Mouse (Mus musculus) liver, embryonic 14.5 days (tissue): ENCODE measurements around the gene Eefsec. TPM values are rescaled to one million over a fixed set of nuclear protein-coding genes. Genes with fewer than 3 reads are reported as not detected.

Source experiments
- ATAC-seq: fragments of 200-750 bp; cut with Nextera tagmentation; 2 replicates; pipeline ENCODE4 v1.8.0; 2017; ENCODE audit warnings: moderate number of reproducible peaks, mild to moderate bottlenecking, moderate library complexity; ENCODE audit not compliant: insufficient read depth
- DNase-seq, 3 experiments: peaks; one replicate each; pipeline ENCODE4 v3.0.0-alpha.2; 2012 to 2013; ENCODE audit warnings: low read depth in 3 of 3, low spot score in 3 of 3
- H3K27ac ChIP-seq: fragments of 300-500 bp; sonication (generic); 2 replicates; pipeline ENCODE4 v1.5.1; 2014; ENCODE audit warnings: moderate library complexity, mild to moderate bottlenecking, control low read depth, inconsistent platforms
- H3K27me3 ChIP-seq: fragments of 300-500 bp; sonication (generic); 2 replicates; pipeline ENCODE4 v1.6.1; 2014; ENCODE audit warnings: mild to moderate bottlenecking, low read length, moderate library complexity; ENCODE audit not compliant: control insufficient read depth, insufficient read depth
- H3K36me3 ChIP-seq: fragments of 300-500 bp; sonication (generic); replicated peaks from 2 replicates; pipeline ENCODE4 v1.6.1; 2014; ENCODE audit warnings: low read depth; ENCODE audit not compliant: control insufficient read depth, insufficient read depth
- H3K4me1 ChIP-seq, 2 experiments: fragments of 200-500 bp in 1 of 2; fragments of 300-500 bp in 1 of 2; sonication (generic) in 1 of 2; replicated peaks; 2 replicates each; pipeline ENCODE4 v1.6.1; 2012 to 2014; ENCODE audit warnings: antibody characterized with exemption in 1 of 2, inconsistent platforms in 1 of 2, low read length in 1 of 2; ENCODE audit not compliant: control insufficient read depth in 2 of 2, insufficient read depth in 2 of 2
- H3K4me2 ChIP-seq: fragments of 300-500 bp; sonication (generic); 2 replicates; pipeline ENCODE4 v1.6.1; 2014; ENCODE audit warnings: low read depth, mild to moderate bottlenecking, control low read depth, moderate library complexity
- H3K4me3 ChIP-seq, 2 experiments: fragments of 200-500 bp in 1 of 2; fragments of 300-500 bp in 1 of 2; sonication (generic) in 1 of 2; 2 replicates each; pipeline ENCODE4 v1.5.1; 2012 to 2014; ENCODE audit warnings: low read depth in 2 of 2, low read length in 2 of 2, mild to moderate bottlenecking in 2 of 2, control low read depth in 1 of 2, inconsistent platforms in 1 of 2, moderate library complexity in 1 of 2; ENCODE audit not compliant: insufficient read depth in 1 of 2
- H3K9ac ChIP-seq: fragments of 300-500 bp; sonication (generic); replicated peaks from 2 replicates; pipeline ENCODE4 v1.6.1; 2014; ENCODE audit warnings: mild to moderate bottlenecking, control low read depth, moderate library complexity
- H3K9me3 ChIP-seq: fragments of 300-500 bp; sonication (generic); 2 replicates; pipeline ENCODE4 v1.6.1; 2016; ENCODE audit warnings: low read length, mixed read lengths; ENCODE audit not compliant: control insufficient read depth
- CTCF ChIP-seq: IDR thresholded peaks from 2 replicates; pipeline ENCODE4 v1.5.1; 2016; ENCODE audit warnings: antibody characterized with exemption, low read depth, control low read depth
- EP300 ChIP-seq: IDR thresholded peaks from 2 replicates; pipeline ENCODE4 v1.6.1; 2016; ENCODE audit warnings: antibody characterized with exemption, low read depth
- WGBS: fragments of 180-500 bp; shearing (Covaris S2); extraction: QIAGEN DNeasy Blood & Tissue Kit; methylation state at CpG from one replicate; pipeline ENCODE4 v1.1.7; 2014; ENCODE audit not compliant: insufficient replicate concordance; 5-methylcytosine and 5-hydroxymethylcytosine counted together
- polyA plus RNA-seq, 2 experiments: library from polyadenylated mRNA; depleted of rRNA in 1 of 2; stranded (reverse) in 1 of 2; unstranded in 1 of 2; fragments of >200 nt; fragmentation: Nextera tagmentation in 1 of 2; extraction: Ambion mirVana in 1 of 2; gene quantifications; 2 replicates each; pipeline versions ENCODE4 v1.2.1 to v1.2.3; 2012 to 2014

Eefsec gene
- polyA plus RNA-seq, 2 experiments: 9.7 to 14.3 TPM

DNA sequence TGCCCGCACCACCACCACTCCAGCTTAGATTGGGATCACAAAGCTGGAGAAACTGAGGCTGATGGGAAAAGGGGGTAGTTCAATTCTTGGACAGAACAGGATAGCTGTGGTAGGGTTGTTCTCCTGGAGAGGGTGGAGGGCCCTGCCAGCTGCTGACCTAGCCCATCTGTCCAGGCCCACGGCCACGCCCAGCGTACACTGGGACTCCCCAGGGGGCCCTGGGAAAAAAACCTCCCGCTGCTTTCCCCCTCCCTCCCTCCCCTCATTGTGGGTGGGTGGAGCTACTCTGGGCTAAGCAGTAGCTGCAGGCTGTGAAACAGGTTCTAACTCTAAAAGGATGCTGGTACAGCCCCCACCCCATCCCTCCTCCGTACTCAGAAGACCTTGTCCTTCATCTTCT lies 230.5 kb downstream of the Eefsec start:
- no peak overlapping the region for H3K9ac ChIP-seq
- H3K36me3 ChIP-seq: no peaks in the 10 kb centered on the region
- peaks cover 3% of the 10 kb centered on the region for H3K9me3 ChIP-seq
- ATAC-seq (no peak), DNase-seq (no peak)
- no peaks in the 10 kb centered on the region for H3K27me3 ChIP-seq
- TF ChIP-seq EP300 (no peak), CTCF (no peak)
- no peak overlapping the region for H3K4me2 ChIP-seq
- WGBS: 56% methylated on average over 6 of the region's 6 CpGs
- no peaks in the 10 kb centered on the region for H3K4me1 ChIP-seq
- H3K4me3 ChIP-seq: no peak overlapping the region
- no peak overlapping the region for H3K27ac ChIP-seq

DNA sequence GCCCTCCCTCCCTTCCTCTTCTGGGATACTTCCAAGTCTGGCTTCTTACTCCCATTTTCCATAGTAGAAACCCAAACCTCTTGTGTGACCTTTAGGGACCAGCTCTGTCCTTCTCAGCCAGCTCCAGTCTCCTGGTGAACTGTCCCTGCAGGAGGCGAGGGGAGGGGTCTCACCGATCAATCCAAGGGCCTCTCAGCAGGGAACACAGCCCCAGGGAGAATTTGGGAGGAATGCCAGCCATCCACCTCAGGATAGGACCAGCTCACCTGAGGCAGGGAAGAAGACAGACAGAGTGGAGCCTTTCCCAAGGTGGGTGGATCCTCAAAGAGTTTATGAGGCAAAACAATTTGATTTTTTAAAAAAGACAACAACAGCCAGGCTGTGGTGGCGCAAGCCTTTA lies 236.2 kb downstream of the Eefsec start:
- TF ChIP-seq CTCF: no peak
- no peak for TF ChIP-seq EP300
- WGBS: 58% methylated on average over 3 of the region's 3 CpGs
- Histone ChIP-seq H3K9ac (no peak overlapping the region), H3K9me3 (no peaks in the 10 kb centered on the region), H3K36me3 (no peaks in the 10 kb centered on the region), H3K4me1 (no peaks in the 10 kb centered on the region), H3K27ac (no peak overlapping the region), H3K4me3 (no peak overlapping the region), H3K4me2 (no peak overlapping the region), H3K27me3 (peaks cover 3% of the 10 kb centered on the region)
- DNase-seq: no peak
- ATAC-seq: no peak

DNA sequence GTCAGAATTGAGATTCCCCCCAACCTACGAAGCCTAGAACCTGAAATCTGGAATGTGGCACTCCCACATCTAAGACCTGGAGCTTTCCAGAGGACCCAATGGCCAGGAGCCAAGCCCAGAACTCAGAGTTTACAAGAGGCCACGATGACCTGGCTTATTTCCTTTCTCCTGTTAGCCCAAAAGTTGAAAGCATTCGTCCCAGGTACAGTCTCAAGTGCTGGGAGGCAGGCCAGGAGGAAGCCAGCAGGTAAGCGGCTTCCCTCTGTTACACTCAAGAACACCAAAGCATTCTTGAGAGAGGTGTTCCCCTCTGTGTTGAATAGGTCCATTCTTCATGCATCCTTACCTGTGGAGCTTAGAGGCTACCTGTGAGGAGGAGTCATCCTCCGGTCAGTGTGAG lies 236.9 kb downstream of the Eefsec start:
- 73% methylated on average over 5 of the region's 5 CpGs for WGBS
- TF ChIP-seq CTCF: no peak
- TF ChIP-seq EP300: no peak

DNA sequence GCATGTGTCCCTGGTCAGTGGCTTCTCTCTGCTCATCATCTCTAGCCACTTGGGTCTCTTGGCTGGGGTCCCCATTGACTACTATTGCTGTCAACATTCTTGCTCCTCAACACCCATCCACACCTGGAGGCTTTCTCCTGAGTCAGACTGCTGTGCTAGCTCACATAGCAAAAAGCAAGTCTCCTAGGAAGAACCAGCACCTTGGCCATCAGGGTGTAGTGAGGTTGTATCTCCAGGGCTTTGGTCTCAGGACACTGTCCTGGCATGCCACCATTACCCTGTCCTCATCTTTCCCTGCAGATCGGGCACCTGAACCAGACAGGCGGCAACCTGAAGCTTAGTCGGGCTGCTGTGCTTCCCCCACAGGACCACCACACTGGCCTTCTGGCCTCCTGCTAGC lies 238.0 kb downstream of the Eefsec start:
- Histone ChIP-seq H3K9ac (no peak overlapping the region), H3K9me3 (no peaks in the 10 kb centered on the region), H3K4me1 (peaks cover 2 to 4% of the 10 kb centered on the region in 2 experiments; a peak in 2 of 4 replicates), H3K36me3 (no peaks in the 10 kb centered on the region), H3K4me3 (no peak overlapping the region), H3K27ac (no peak overlapping the region), H3K4me2 (no peak overlapping the region), H3K27me3 (peaks cover 19% of the 10 kb centered on the region)
- ATAC-seq (no peak), DNase-seq (no peak)
- TF ChIP-seq EP300 (no peak), CTCF (no peak)
- 78% methylated on average over 3 of the region's 3 CpGs for WGBS

More for the DNA sequence above, 236.9 kb downstream of the Eefsec start:
- Histone ChIP-seq H3K4me3 (no peak overlapping the region), H3K9ac (no peak overlapping the region), H3K9me3 (no peaks in the 10 kb centered on the region), H3K27me3 (peaks cover 10% of the 10 kb centered on the region), H3K4me1 (no peaks in the 10 kb centered on the region), H3K27ac (no peak overlapping the region), H3K4me2 (no peak overlapping the region), H3K36me3 (no peaks in the 10 kb centered on the region)
- no peak for DNase-seq
- ATAC-seq: no peak

DNA sequence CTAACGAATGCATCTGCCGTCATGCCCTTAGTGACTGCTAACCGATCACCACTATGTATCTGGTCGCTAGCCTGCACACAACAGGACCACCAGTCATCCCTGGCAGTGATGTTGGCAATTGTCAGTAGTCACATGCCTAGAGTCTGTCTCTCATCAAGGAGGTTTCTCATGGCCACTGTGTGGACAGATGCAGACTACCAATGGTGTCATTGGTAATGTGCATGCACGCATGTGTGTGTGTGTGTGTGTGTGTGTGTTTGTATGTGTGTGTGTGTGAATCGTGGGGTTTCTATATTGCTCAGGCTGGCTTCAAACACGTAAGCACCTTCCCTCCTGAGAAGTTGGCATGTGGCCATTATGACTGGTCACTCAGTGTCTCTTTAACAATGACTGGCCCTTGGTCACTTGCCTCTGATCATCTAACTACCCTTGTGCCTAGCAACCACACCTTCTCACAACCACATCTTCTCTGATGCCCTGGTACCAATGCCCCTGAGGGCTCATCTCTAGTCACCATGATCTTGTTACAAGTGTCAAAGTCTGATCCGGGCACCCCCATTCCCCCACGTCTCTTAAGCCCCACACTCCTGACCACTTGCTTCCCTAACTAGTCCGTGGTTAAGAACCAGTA lies 238.8 kb downstream of the Eefsec start:
- TF ChIP-seq CTCF (no peak), EP300 (no peak)
- Histone ChIP-seq H3K4me3 (no peak overlapping the region), H3K27me3 (peaks cover 20% of the 10 kb centered on the region), H3K4me1 (peaks cover 2 to 4% of the 10 kb centered on the region in 2 experiments; a peak in 2 of 4 replicates), H3K27ac (no peak overlapping the region), H3K9me3 (no peaks in the 10 kb centered on the region), H3K36me3 (no peaks in the 10 kb centered on the region), H3K9ac (no peak overlapping the region), H3K4me2 (no peak overlapping the region)
- 65% methylated on average over 10 of the region's 10 CpGs for WGBS
- ATAC-seq (no peak), DNase-seq (no peak)

Other genes with a start within 250 kb of the Eefsec start
- gene Dnajb8, start 224.3 kb downstream of the Eefsec start, polyA plus RNA-seq (2012; rRNA removed): not detected in 2 replicates
- not detected in 2 replicates for gene Dnajb8, start 224.3 kb downstream of the Eefsec start, polyA plus RNA-seq (2014; fragmentation: Nextera tagmentation; extraction: Ambion mirVana)
- 33.8 and 49.1 TPM in 2 replicates for gene Ruvbl1, start 18.9 kb upstream of the Eefsec start, polyA plus RNA-seq (2012; rRNA removed)
- 72.6 and 79.8 TPM in 2 replicates for gene Ruvbl1, start 18.9 kb upstream of the Eefsec start, polyA plus RNA-seq (2014; fragmentation: Nextera tagmentation; extraction: Ambion mirVana)
- gene Sec61a1, start 72.4 kb upstream of the Eefsec start, polyA plus RNA-seq (2012; rRNA removed): 66.9 and 67.7 TPM in 2 replicates
- 86.9 and 90.0 TPM in 2 replicates for gene Sec61a1, start 72.4 kb upstream of the Eefsec start, polyA plus RNA-seq (2014; fragmentation: Nextera tagmentation; extraction: Ambion mirVana)
- gene Kbtbd12, start 191.4 kb upstream of the Eefsec start, polyA plus RNA-seq (2012; rRNA removed): 0.30 and 0.65 TPM in 2 replicates
- 0.80 and 1.5 TPM in 2 replicates for gene Kbtbd12, start 191.4 kb upstream of the Eefsec start, polyA plus RNA-seq (2014; fragmentation: Nextera tagmentation; extraction: Ambion mirVana)